Mouse (Mus musculus) limb, embryonic 10.5 days (tissue): ENCODE data around the gene Smyd4. TPM values are rescaled to one million over a fixed set of nuclear protein-coding genes. Genes with fewer than 3 reads are reported as not detected.

Source experiments
- DNase-seq: peaks from one replicate; pipeline ENCODE4 v3.0.0-alpha.2; 2017; ENCODE audit warnings: low spot score
- H3K27ac ChIP-seq: fragments of 300-500 bp; sonication (generic); 2 replicates; pipeline ENCODE4 v1.5.1; 2016; ENCODE audit warnings: mild to moderate bottlenecking
- H3K27me3 ChIP-seq: fragments of 300-500 bp; sonication (generic); 2 replicates; pipeline ENCODE4 v1.6.1; 2016; ENCODE audit warnings: low read depth, mild to moderate bottlenecking; ENCODE audit not compliant: poor library complexity, severe bottlenecking
- H3K36me3 ChIP-seq: fragments of 300-500 bp; sonication (generic); 2 replicates; pipeline ENCODE4 v1.6.1; 2016; ENCODE audit warnings: mild to moderate bottlenecking, moderate library complexity
- H3K4me1 ChIP-seq: fragments of 300-500 bp; sonication (generic); 2 replicates; pipeline ENCODE4 v1.6.1; 2016
- H3K4me3 ChIP-seq: fragments of 300-500 bp; sonication (generic); 2 replicates; pipeline ENCODE4 v1.5.1; 2016; ENCODE audit warnings: mild to moderate bottlenecking, moderate library complexity
- H3K9me3 ChIP-seq: fragments of 300-500 bp; sonication (generic); replicated peaks from 2 replicates; pipeline ENCODE4 v1.6.1; 2016; ENCODE audit warnings: mild to moderate bottlenecking
- WGBS: fragments of 180-500 bp; shearing (Covaris S2); methylation state at CpG from one replicate; pipeline ENCODE4 v1.1.7; 2016; 5-methylcytosine and 5-hydroxymethylcytosine counted together
- polyA plus RNA-seq: library from polyadenylated mRNA; unstranded; fragments of >200 nt; fragmentation: Nextera tagmentation; extraction: Ambion mirVana; gene quantifications from 2 replicates; pipeline ENCODE4 v1.2.1, GENCODE M21; 2016

Gene Smyd4
- polyA plus RNA-seq, 1 experiment from 2014 or later = 17.1 TPM

GRCm38 (mm10) chr11:75406865-75407264, 58.6 kb downstream of the Smyd4 start:
- Histone ChIP-seq H3K27ac (no peak overlapping the region), H3K4me1 (no peaks in the 10 kb centered on the region), H3K27me3 (no peaks in the 10 kb centered on the region), H3K36me3 (peaks cover 38% of the 10 kb centered on the region), H3K9me3 (no peaks in the 10 kb centered on the region), H3K4me3 (no peak overlapping the region)
- DNase-seq = peak; percentile 67
- WGBS = 40% methylated on average over 3 of the region's 3 CpGs

DNA sequence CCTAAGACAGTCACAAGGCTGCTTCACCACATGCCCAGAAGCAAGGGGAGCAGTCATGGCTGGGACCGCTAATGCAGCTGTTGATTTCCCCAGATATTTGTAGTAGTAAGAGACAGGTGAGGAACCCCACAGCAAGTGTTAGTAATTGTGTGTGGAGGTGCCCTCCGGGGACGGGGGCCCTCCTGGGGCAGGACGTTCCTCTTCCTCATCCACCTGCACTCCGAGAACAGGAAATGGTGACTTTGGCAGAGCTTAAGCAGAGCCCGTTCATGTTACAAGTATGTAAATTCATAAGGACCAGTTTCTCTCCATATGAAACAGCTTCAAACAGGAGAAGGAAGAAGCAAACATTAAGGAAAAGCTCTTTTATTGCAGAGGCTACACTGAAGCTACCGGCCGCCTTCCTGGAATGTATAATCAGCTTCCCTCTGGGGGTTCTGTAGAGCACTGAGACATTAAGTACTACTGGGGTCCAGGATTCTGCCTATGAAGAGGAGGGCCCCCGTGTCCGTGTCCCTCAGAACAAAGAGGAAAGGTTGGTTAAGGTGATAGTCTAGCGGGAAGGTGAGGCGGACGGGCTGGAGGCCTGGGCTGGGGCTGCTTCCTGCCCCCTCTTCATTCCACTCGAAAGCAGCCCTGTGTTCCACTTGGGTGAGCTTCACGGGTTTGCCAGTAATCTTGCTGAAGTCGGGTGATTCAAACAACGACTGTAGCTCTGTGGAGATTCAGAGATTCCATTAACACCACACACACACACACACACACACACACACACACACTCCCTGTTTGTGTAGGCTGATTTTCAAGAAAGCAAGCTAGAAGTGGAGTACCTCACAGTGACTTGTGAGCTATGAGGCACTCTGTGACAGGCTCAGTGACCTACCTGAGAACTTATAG, 61.7 kb downstream of the Smyd4 start:
- no peaks in the 10 kb centered on the region for H3K4me1 ChIP-seq
- no peaks in the 10 kb centered on the region for H3K9me3 ChIP-seq
- no peak overlapping the region for H3K4me3 ChIP-seq
- H3K27me3 ChIP-seq = no peaks in the 10 kb centered on the region
- H3K36me3 ChIP-seq = peaks cover 69% of the 10 kb centered on the region
- 93% methylated on average over 17 of the region's 17 CpGs for WGBS
- H3K27ac ChIP-seq = no peak overlapping the region
- no peak for DNase-seq

- Histone ChIP-seq H3K27me3 (no peaks in the 10 kb centered on the region), H3K4me1 (no peaks in the 10 kb centered on the region), H3K9me3 (no peaks in the 10 kb centered on the region), H3K4me3 (no peak overlapping the region), H3K36me3 (peaks cover 75% of the 10 kb centered on the region), H3K27ac (no peak overlapping the region)
- WGBS = 86% methylated on average over 7 of the region's 7 CpGs
- no peak for DNase-seq
Observed at GRCm38 (mm10) chr11:75410591-75410990, 62.4 kb downstream of the Smyd4 start.

DNA sequence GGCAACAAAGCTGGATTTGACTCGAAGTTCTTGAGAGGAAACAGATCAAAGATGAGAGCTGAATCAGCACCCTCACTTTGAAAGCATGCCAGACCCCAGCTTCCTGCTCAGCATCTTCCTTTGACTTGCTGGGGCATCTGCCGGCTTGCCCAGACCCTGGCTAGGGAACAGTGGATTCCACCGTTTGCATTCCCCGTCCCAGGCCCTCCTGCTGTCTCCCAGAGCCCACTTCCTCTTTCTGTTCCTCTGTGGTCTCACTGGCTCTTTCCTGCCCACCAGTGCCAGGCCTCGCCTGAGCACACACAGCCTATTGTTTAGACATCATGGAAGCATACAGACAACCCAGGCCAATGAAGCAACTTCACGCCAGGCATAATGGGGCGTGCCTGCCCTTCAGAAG, 66.9 kb downstream of the Smyd4 start:
- Histone ChIP-seq H3K36me3 (peaks cover 88% of the 10 kb centered on the region), H3K4me3 (no peak overlapping the region), H3K27me3 (no peaks in the 10 kb centered on the region), H3K9me3 (no peaks in the 10 kb centered on the region), H3K27ac (no peak overlapping the region), H3K4me1 (peaks cover 5% of the 10 kb centered on the region; the same call in 1 of the 2 replicates)
- WGBS = 67% methylated on average over 7 of the region's 7 CpGs
- no peak for DNase-seq

- H3K9me3 ChIP-seq = no peaks in the 10 kb centered on the region
- no peak overlapping the region for H3K4me3 ChIP-seq
- WGBS = 90% methylated on average over 13 of the region's 13 CpGs
- no peaks in the 10 kb centered on the region for H3K27me3 ChIP-seq
- peaks cover 80% of the 10 kb centered on the region for H3K36me3 ChIP-seq
- peaks cover 14% of the 10 kb centered on the region for H3K4me1 ChIP-seq
- DNase-seq = no peak
- no peak overlapping the region for H3K27ac ChIP-seq
Observed at GRCm38 (mm10) chr11:75415994-75416393, 67.8 kb downstream of the Smyd4 start.

- 86% methylated on average over 7 of the region's 7 CpGs for WGBS
- peak overlapping the region; percentile 88 for H3K27ac ChIP-seq
- no peak for DNase-seq
- no peaks in the 10 kb centered on the region for H3K9me3 ChIP-seq
- peaks cover 40% of the 10 kb centered on the region for H3K36me3 ChIP-seq
- no peak overlapping the region for H3K4me3 ChIP-seq
- no peaks in the 10 kb centered on the region for H3K27me3 ChIP-seq
- peaks cover 32% of the 10 kb centered on the region for H3K4me1 ChIP-seq
Observed at GRCm38 (mm10) chr11:75420037-75420436, 71.8 kb downstream of the Smyd4 start.

DNA sequence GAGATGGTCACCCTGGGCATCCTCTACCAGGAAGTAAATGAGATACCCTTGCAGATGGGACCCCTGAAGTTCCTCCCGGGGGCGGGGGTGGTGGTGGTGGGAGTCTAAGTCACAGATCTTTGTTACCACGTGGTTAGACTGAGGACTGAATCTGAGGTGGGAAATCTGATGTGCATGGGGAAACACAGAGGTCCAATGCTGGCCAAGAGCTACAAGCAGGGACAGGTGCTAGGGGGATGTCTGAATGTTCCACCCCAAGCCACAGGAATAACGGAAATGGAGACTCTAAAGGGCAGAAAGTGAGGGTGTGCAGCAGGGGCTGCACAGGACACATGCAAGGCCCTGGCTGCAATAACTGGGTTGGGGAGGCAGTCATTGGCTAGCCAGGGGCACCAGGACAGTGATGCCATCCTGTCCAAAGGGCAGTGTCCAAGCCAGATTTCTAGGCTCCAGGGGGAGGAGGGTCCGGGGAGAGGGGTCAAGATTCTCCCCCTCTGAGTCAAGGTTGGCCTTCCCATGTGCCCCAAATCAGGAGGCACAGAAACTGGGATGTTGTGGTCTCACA, 72.7 kb downstream of the Smyd4 start:
- Histone ChIP-seq H3K27ac (peak overlapping the region; percentile 88), H3K4me1 (peaks cover 32% of the 10 kb centered on the region), H3K36me3 (peaks cover 31% of the 10 kb centered on the region), H3K9me3 (no peaks in the 10 kb centered on the region), H3K27me3 (no peaks in the 10 kb centered on the region), H3K4me3 (peak overlapping the region; percentile 68)
- WGBS = 55% methylated on average over 5 of the region's 5 CpGs
- peak; percentile 38 for DNase-seq

GRCm38 (mm10) chr11:75421375-75422012, 73.3 kb downstream of the Smyd4 start:
- Histone ChIP-seq H3K27me3 (no peaks in the 10 kb centered on the region), H3K36me3 (peaks cover 25% of the 10 kb centered on the region), H3K27ac (peak overlapping the region; percentile 88), H3K4me3 (peak overlapping the region; percentile 68), H3K4me1 (peaks cover 32% of the 10 kb centered on the region), H3K9me3 (no peaks in the 10 kb centered on the region)
- DNase-seq = peak; percentile 58
- WGBS = 26% methylated on average over 6 of the region's 6 CpGs

DNA sequence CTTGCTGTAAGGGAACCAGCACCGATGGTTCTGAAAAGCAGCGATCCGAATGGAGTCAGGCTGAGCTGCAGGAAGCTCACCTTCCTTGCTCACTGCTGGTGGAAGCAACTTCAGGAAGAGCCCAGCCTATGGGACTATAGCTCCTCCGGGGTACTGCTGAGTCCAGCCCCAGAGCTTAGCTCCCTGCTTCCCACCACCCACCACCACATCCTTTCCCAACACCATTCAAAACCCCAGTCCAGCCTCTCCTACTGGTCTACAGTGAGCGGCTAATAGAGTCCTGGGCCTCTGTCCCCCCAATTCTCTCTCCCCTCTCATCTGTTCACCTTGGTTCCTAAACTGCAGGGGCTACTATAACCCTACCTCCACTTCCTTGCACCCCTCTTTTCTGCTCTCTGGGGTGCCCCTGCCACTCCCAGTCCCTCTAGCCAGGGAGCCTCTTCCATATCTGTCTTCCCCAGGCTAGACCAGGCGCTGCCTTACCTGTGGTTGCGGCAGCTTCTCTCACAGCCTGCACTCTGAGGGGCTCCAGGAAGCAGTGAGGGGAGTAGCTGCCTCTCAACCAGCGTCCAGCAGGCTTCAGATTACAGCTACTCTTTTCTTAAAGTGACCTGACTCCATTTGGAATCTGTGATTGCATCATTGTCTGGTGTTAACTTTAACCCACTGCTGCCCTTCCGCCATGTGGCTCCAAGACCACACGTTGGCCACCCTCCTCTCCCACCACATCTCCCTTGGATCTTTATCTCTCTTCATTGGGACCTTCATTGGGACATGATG, 74.0 kb downstream of the Smyd4 start, which contains the start of gene Serpinf1:
TSS of gene Serpinf1 (minus strand) at position 689 of the 780 bp plus-strand sequence.
- DNase-seq = peak; percentile 62
- Histone ChIP-seq H3K4me1 (peaks cover 32% of the 10 kb centered on the region), H3K27me3 (no peaks in the 10 kb centered on the region), H3K9me3 (no peaks in the 10 kb centered on the region), H3K27ac (peak within 1 kb of the TSS; percentile 88), H3K4me3 (peak within 1 kb of the TSS; percentile 68), H3K36me3 (peaks cover 18% of the 10 kb centered on the region)
- 31% methylated on average over 10 of the region's 10 CpGs for WGBS

DNA sequence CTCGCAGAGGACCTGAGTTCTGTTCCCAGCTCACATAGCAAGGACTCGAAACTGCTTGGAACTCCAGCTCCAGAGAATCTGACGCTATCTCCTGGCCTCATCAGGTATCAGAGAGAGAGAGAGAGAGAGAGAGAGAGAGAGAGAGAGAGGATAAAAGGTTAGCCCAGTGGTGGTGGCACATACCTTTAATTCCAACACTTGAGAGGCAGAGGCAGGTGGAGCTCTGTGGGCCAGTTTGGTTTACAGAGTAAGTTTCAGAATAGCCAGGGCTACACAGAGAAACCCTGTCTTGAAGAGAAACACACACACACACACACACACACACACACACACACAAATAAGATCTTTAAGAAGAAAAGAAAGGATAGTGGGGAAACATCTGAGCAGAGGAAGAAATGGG, 74.9 kb downstream of the Smyd4 start:
- DNase-seq = no peak
- 85% methylated on average over 3 of the region's 3 CpGs for WGBS
- H3K4me3 ChIP-seq = no peak overlapping the region
- H3K36me3 ChIP-seq = peaks cover 9% of the 10 kb centered on the region
- no peaks in the 10 kb centered on the region for H3K27me3 ChIP-seq
- no peaks in the 10 kb centered on the region for H3K9me3 ChIP-seq
- H3K27ac ChIP-seq = peak overlapping the region; percentile 88
- peaks cover 32% of the 10 kb centered on the region for H3K4me1 ChIP-seq

DNA sequence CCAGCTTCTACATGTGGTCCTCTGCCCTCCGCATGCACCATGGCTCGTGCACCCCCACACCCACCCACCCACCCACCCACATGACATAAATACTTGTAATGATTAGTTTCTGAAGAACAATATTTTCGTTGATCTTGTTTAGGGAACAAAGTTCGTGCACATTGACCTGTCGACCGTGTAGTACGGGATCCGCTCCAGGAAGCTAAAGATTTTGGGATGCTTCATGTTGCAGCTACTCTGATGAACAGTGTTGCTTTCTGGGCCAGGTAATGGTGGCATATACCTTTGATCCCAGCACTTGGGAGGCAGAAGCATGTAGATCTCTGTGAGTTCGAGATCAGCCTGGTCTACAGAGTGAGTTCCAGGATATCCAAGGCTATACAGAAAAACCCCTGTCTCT, 75.8 kb downstream of the Smyd4 start:
- peaks cover 6% of the 10 kb centered on the region for H3K36me3 ChIP-seq
- no peaks in the 10 kb centered on the region for H3K27me3 ChIP-seq
- H3K9me3 ChIP-seq = no peaks in the 10 kb centered on the region
- no peak for DNase-seq
- peaks cover 32% of the 10 kb centered on the region for H3K4me1 ChIP-seq
- H3K27ac ChIP-seq = no peak overlapping the region
- no peak overlapping the region for H3K4me3 ChIP-seq
- 93% methylated on average over 9 of the region's 9 CpGs for WGBS

DNA sequence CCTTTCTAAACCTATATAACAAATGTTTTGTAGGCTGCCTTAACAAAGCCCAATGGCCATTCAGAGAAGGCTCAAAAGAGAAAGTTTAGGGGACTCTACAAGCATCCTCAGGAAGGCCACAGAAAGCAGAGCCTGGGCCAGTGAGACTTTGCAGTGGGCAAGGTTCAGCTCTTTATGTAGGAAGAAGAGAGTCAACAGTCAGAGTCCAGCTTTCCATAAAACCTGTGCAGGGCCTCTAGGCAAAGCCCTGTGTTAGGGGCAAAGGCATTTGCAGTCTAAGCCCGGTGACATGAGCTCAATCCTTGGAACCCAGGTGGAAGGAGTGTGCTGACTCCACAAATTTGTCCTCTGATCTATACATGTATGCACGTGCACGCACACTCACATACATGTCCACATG, 76.2 kb downstream of the Smyd4 start:
- no peak for DNase-seq
- H3K27me3 ChIP-seq = no peaks in the 10 kb centered on the region
- H3K9me3 ChIP-seq = no peaks in the 10 kb centered on the region
- WGBS = 96% methylated on average over 3 of the region's 3 CpGs
- H3K36me3 ChIP-seq = peaks cover 6% of the 10 kb centered on the region
- H3K4me3 ChIP-seq = no peak overlapping the region
- peaks cover 32% of the 10 kb centered on the region for H3K4me1 ChIP-seq
- H3K27ac ChIP-seq = no peak overlapping the region
